Mouse (Mus musculus) stomach, embryonic 14.5 days (tissue): Measurements from ENCODE around the gene Prkar1a. TPM values are rescaled to one million over a fixed set of nuclear protein-coding genes. Genes with fewer than 3 reads are reported as not detected.

Experiments
- ATAC-seq: fragments of 200-750 bp; cut with Nextera tagmentation; 2 replicates; pipeline ENCODE4 v1.8.0; 2017; ENCODE audit warnings: low read depth, moderate TSS enrichment; ENCODE audit not compliant: insufficient number of reproducible peaks, insufficient read depth, low FRiP score
- H3K27ac ChIP-seq: fragments of 300-500 bp; sonication (generic); 2 replicates; pipeline ENCODE4 v1.5.1; 2014; ENCODE audit warnings: mild to moderate bottlenecking, low read length, moderate library complexity, mixed read lengths
- H3K27me3 ChIP-seq: fragments of 300-500 bp; sonication (generic); 2 replicates; pipeline ENCODE4 v1.6.1; 2014; ENCODE audit warnings: low read length, control low read depth, mixed read lengths; ENCODE audit not compliant: control insufficient read depth, insufficient read depth
- H3K36me3 ChIP-seq: fragments of 300-500 bp; sonication (generic); 2 replicates; pipeline ENCODE4 v1.6.1; 2014; ENCODE audit warnings: mild to moderate bottlenecking, control low read depth, low read length, moderate library complexity, mixed read lengths; ENCODE audit not compliant: control insufficient read depth, insufficient read depth
- H3K4me1 ChIP-seq: fragments of 300-500 bp; sonication (generic); 2 replicates; pipeline ENCODE4 v1.6.1; 2014; ENCODE audit warnings: low read length, control low read depth, mixed read lengths; ENCODE audit not compliant: control insufficient read depth, insufficient read depth
- H3K4me2 ChIP-seq: fragments of 300-500 bp; sonication (generic); replicated peaks from 2 replicates; pipeline ENCODE4 v1.6.1; 2014; ENCODE audit warnings: low read depth, low read length, control low read depth
- H3K4me3 ChIP-seq: fragments of 300-500 bp; sonication (generic); 2 replicates; pipeline ENCODE4 v1.5.1; 2014; ENCODE audit warnings: low read depth, low read length, control low read depth
- H3K9ac ChIP-seq: fragments of 300-500 bp; sonication (generic); replicated peaks from 2 replicates; pipeline ENCODE4 v1.6.1; 2014; ENCODE audit warnings: low read depth, mild to moderate bottlenecking, control low read depth, low read length, moderate library complexity, mixed read lengths
- H3K9me3 ChIP-seq: fragments of 300-500 bp; sonication (generic); 2 replicates; pipeline ENCODE4 v1.6.1; 2016; ENCODE audit warnings: low read depth, low read length, control low read depth; ENCODE audit not compliant: control insufficient read depth
- WGBS: fragments of 180-500 bp; shearing (Covaris S2); extraction: QIAGEN DNeasy Blood & Tissue Kit; methylation state at CpG from one replicate; pipeline ENCODE4 v1.1.7; 2014; 5-methylcytosine and 5-hydroxymethylcytosine counted together
- polyA plus RNA-seq: library from polyadenylated mRNA; unstranded; fragments of >200 nt; fragmentation: Nextera tagmentation; extraction: Ambion mirVana; gene quantifications from 2 replicates; pipeline ENCODE4 v1.2.1, GENCODE M21; 2014

The Prkar1a gene
- polyA plus RNA-seq, 1 experiment from 2014 or later: 340 TPM

DNA sequence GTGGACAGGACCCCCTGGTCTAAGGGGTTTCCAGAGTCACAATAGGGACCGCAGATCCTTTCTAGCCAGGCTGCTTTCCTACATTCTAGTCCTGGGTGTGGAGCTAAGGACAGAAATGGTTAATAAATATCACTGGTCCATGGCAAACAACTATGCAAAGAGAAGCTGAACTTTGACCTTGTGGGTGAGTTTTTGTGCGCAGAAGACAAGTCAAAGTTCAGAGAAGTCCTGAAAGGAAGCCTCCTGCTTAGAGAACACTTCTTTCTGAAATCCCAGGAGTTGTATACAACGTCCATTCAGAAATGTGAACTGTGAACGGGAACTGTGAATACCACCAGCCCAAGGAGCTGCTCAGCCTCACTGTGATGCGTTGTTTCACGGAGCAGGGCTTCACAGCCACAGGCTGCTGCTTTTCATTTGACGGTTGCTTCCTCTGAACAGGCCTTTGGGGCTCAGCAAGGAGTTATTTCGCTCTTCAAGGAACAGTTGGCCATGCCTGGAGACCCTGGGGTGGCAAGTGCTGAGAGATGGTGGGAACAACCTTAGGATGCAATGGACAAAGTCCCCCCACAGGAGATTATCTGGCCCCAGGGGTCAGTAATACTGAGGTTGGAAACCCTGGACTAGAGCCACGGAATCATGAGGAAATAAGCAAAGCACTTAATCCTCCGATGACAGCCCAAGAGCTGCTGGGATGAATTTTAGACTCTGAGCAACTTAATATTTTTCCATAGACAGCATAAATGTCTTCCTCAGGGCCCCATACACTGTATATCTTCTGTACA is 53.0 kb downstream of the Prkar1a start:
- H3K27ac ChIP-seq: no peak overlapping the region
- no peak overlapping the region for H3K4me3 ChIP-seq
- ATAC-seq: no peak
- no peaks in the 10 kb centered on the region for H3K36me3 ChIP-seq
- 44% methylated on average over 10 of the region's 10 CpGs for WGBS
- no peak overlapping the region for H3K9ac ChIP-seq
- H3K9me3 ChIP-seq: no peaks in the 10 kb centered on the region
- H3K27me3 ChIP-seq: no peaks in the 10 kb centered on the region
- no peak overlapping the region for H3K4me2 ChIP-seq
- H3K4me1 ChIP-seq: no peaks in the 10 kb centered on the region

DNA sequence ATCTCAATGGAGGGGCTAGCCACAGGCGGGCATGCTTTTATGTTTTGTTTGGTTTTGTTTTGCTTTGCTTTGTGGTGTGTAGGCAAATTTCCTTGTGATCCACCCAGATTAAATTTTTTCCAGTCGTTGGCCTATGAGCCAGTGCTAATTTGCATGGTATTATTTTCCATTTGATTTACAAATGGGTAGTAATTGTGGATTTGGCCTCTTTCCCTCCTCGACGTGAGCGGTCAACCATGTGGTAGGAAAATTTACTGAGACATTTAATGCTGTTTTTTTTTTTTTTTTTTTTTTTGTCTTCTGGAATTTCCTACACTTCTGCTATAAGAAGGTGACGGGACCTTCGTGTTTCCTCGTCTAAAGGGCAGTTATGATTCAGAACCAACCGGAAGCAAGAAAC is 54.6 kb downstream of the Prkar1a start:
- Histone ChIP-seq H3K27me3 (no peaks in the 10 kb centered on the region), H3K4me1 (no peaks in the 10 kb centered on the region), H3K27ac (no peak overlapping the region), H3K4me3 (no peak overlapping the region), H3K36me3 (no peaks in the 10 kb centered on the region), H3K9me3 (no peaks in the 10 kb centered on the region), H3K4me2 (no peak overlapping the region), H3K9ac (no peak overlapping the region)
- ATAC-seq: no peak
- WGBS: 85% methylated on average over 9 of the region's 9 CpGs

DNA sequence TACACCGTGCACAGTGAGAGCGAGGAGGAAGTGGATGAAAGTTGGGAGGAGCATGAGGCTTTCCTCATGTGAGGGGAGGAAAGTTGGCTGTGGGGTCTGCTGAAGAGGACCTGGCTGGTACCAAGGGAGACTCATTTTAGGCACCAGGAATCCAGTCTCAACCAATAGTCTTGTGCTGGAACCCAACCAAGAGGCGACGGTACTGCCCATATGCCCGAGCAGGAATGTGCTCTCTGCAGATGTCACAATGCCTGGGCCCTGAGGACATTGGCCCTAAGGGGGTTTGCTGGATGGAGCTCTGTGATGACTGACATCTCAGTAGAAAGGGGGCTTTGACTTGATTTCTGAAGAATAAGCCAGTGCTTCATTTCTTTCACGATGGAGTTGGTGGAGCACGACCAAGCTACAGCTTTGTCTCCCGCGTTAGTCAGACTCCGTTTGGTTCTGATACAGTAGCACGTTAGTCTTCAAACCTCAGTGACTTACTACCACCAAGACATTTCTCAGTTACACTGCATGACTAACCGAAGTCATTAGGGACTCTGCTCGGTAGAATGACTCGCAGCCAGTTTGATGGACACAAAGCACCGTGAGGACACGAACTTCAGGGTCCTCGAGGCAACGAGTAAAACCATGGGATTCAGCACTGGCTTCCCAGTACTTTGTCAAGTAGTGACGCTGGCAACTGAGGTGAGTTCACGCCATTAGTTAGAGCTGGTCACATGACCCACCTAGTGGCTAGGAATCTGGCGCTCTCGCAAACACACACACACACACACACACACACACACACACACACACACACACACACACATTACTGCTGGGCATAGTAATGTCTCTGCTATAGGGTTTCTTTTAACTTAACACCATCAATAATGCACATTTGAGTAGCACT is 55.4 kb downstream of the Prkar1a start:
- no peaks in the 10 kb centered on the region for H3K27me3 ChIP-seq
- H3K9ac ChIP-seq: no peak overlapping the region
- H3K4me2 ChIP-seq: no peak overlapping the region
- ATAC-seq: no peak
- no peak overlapping the region for H3K4me3 ChIP-seq
- no peaks in the 10 kb centered on the region for H3K4me1 ChIP-seq
- H3K27ac ChIP-seq: no peak overlapping the region
- H3K36me3 ChIP-seq: no peaks in the 10 kb centered on the region
- no peaks in the 10 kb centered on the region for H3K9me3 ChIP-seq
- WGBS: 93% methylated on average over 22 of the region's 22 CpGs

DNA sequence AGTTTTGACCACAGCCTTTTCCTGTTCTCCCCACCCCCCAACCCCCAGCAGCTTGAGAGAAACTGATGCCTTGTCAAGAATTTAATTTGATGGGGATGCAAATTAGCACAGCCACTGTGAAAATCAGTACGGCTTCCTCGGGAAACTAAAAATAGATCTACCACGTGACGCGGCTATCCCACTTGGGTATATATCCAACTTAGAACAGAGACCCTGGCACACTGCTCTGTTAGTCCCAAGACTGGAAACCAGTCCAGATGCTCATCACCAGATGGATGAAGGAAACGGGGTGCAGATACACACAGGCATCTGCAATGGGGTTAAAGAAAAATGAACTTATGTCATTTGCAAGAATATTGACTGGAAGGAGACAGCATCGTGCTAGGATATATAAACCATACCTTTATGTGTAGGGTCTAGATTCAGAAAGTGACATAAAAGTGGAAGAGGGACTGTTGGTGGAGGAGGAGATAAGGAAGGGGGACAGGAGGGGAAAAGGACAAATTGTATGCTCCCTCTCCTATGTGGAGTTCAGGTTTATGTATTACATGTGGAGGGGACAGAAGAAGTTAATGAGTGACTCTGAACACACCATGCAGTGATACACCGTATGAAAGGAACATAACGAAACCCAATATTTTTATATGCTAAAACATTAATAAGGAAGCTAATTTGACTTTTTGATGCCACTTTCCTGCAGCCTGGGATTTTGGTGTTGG is 56.3 kb downstream of the Prkar1a start:
- H3K9me3 ChIP-seq: no peaks in the 10 kb centered on the region
- H3K27me3 ChIP-seq: no peaks in the 10 kb centered on the region
- 76% methylated on average over 9 of the region's 9 CpGs for WGBS
- H3K9ac ChIP-seq: no peak overlapping the region
- no peak for ATAC-seq
- H3K27ac ChIP-seq: no peak overlapping the region
- no peak overlapping the region for H3K4me2 ChIP-seq
- no peaks in the 10 kb centered on the region for H3K4me1 ChIP-seq
- no peak overlapping the region for H3K4me3 ChIP-seq
- H3K36me3 ChIP-seq: no peaks in the 10 kb centered on the region

DNA sequence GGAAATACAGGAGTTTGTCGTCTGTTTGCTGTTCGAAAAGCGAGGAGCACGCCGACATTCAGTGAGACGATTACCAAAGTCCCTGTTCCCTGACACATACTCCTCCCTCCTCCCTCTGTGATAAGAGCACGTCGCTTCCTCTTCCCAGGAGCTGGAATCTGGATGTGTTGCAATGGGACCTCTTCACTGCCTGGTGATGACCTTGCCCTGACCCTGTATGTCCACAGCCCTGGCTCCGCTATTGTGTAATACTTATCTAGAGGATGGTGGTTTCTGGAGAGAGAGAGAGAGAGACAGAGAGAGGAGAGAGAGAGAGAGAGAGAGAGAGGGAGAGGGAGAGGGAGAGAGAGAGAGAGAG is 56.8 kb downstream of the Prkar1a start:
- Histone ChIP-seq H3K36me3 (no peaks in the 10 kb centered on the region), H3K4me1 (no peaks in the 10 kb centered on the region), H3K9ac (no peak overlapping the region), H3K4me3 (no peak overlapping the region), H3K27me3 (no peaks in the 10 kb centered on the region), H3K4me2 (no peak overlapping the region), H3K27ac (no peak overlapping the region), H3K9me3 (no peaks in the 10 kb centered on the region)
- whole genome bisulfite sequencing: 49% methylated on average over 9 of the region's 9 CpGs
- ATAC-seq: no peak

DNA sequence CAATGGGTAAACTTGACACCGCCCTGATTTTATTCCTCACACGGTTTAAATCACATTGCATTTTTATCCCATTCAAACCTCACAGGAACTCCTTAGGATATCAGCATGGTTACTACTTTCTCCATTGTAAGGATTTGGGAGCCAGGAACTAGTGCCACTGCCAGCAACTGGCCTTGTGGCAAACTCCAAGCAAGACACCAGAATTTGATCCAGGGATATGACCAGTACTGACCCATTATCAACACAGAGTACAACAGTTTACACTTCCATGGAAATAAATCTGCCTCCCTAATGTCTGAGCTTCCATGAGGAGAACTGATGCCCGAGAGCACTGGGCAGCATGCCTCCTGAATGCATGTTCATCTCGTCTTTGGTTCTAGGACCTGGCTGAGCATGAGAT is 57.4 kb downstream of the Prkar1a start:
- H3K9ac ChIP-seq: no peak overlapping the region
- no peak overlapping the region for H3K27ac ChIP-seq
- no peaks in the 10 kb centered on the region for H3K27me3 ChIP-seq
- WGBS: 71% methylated on average over 4 of the region's 4 CpGs
- ATAC-seq: no peak
- H3K36me3 ChIP-seq: no peaks in the 10 kb centered on the region
- H3K4me1 ChIP-seq: no peaks in the 10 kb centered on the region
- H3K4me3 ChIP-seq: no peak overlapping the region
- H3K9me3 ChIP-seq: no peaks in the 10 kb centered on the region
- H3K4me2 ChIP-seq: no peak overlapping the region

DNA sequence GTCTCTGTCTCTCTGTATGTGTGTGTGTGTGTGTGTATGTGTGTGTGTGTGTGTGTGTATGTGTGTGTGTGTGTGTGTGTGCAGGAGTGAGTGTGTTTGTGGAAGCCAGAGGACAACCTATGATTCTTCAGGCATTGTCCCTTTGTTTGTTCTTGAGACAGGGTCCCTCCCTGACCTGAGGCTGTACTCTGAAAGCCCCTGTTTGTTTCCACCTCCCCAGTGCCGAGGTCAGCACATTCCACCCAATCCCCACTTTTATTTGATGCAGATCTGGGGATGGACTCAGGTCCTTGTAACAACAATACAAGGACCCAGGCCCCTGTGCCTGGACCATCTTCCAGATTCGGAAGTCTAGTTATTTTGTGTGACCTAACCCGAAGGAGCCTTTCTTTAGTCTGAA is 58.2 kb downstream of the Prkar1a start:
- WGBS: 66% methylated on average over 3 of the region's 3 CpGs

DNA sequence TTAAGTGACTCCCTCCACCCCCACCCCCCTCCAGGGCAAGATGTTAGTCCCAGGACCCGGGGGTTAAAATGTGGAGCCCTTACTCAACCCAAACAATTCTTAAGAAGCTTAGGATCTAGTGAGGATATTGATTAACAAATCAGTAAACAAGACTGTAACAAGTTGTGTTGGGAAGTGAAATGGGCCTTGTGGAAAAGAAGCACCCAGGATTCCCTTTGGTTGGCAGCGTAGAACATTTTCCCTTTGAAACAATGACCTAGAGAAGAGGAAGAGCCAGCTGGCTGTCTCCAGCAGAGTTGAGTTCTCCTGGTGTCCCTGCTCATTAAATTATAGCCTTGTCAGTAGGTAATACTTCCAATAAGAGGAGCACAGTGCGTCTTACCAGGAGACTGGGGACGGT is 59.6 kb downstream of the Prkar1a start:
- Histone ChIP-seq H3K9ac (no peak overlapping the region), H3K4me3 (no peak overlapping the region), H3K27ac (no peak overlapping the region), H3K4me1 (no peaks in the 10 kb centered on the region), H3K4me2 (no peak overlapping the region), H3K27me3 (no peaks in the 10 kb centered on the region), H3K36me3 (no peaks in the 10 kb centered on the region), H3K9me3 (no peaks in the 10 kb centered on the region)
- ATAC-seq: no peak
- WGBS: 93% methylated on average over 4 of the region's 4 CpGs

More for the DNA sequence above, 58.2 kb downstream of the Prkar1a start:
- Histone ChIP-seq H3K9me3 (no peaks in the 10 kb centered on the region), H3K4me1 (no peaks in the 10 kb centered on the region), H3K27me3 (no peaks in the 10 kb centered on the region), H3K36me3 (no peaks in the 10 kb centered on the region), H3K27ac (no peak overlapping the region), H3K4me3 (no peak overlapping the region), H3K9ac (no peak overlapping the region), H3K4me2 (no peak overlapping the region)
- no peak for ATAC-seq
